Mouse (Mus musculus): ENCODE measurements around the gene Ptrh1.

The Ptrh1 gene

GRCm38 (mm10) chr2:32795748-32796418 lies 20.3 kb downstream of the Ptrh1 start:
- no peak for DNase-seq (ENCODE audit: low spot score in 2 of 2)

GRCm38 (mm10) chr2:32798251-32798962 lies 22.8 kb downstream of the Ptrh1 start:
- DNase-seq (ENCODE audit: low spot score in 2 of 2), result no peak

GRCm38 (mm10) chr2:32808816-32809566 lies 33.4 kb downstream of the Ptrh1 start:
- no peak for DNase-seq (ENCODE audit: low spot score in 2 of 2)

GRCm38 (mm10) chr2:32811959-32812358 lies 36.4 kb downstream of the Ptrh1 start:
- DNase-seq (ENCODE audit: low spot score in 2 of 2), result no peak

- no peak for DNase-seq (ENCODE audit: low spot score in 2 of 2)
Measured at GRCm38 (mm10) chr2:32816497-32816896, 40.9 kb downstream of the Ptrh1 start.

GRCm38 (mm10) chr2:32816946-32817581 lies 41.5 kb downstream of the Ptrh1 start:
- DNase-seq (ENCODE audit: low spot score in 2 of 2), result peak; percentile 61 to 85

- no peak for DNase-seq (ENCODE audit: low spot score in 2 of 2)
Measured at GRCm38 (mm10) chr2:32817589-32817988, 42.0 kb downstream of the Ptrh1 start.

GRCm38 (mm10) chr2:32818208-32818607 lies 42.6 kb downstream of the Ptrh1 start:
- DNase-seq (ENCODE audit: low spot score in 2 of 2), result no peak

- no peak for DNase-seq (ENCODE audit: low spot score in 2 of 2)
Measured at GRCm38 (mm10) chr2:32821041-32821802, 45.6 kb downstream of the Ptrh1 start.

GRCm38 (mm10) chr2:32822643-32823042 lies 47.1 kb downstream of the Ptrh1 start:
- DNase-seq (ENCODE audit: low spot score in 2 of 2), result no peak

GRCm38 (mm10) chr2:32823153-32823552 lies 47.6 kb downstream of the Ptrh1 start:
- no peak for DNase-seq (ENCODE audit: low spot score in 2 of 2)

GRCm38 (mm10) chr2:32823579-32824154 lies 48.1 kb downstream of the Ptrh1 start:
- no peak for DNase-seq (ENCODE audit: low spot score in 2 of 2)

GRCm38 (mm10) chr2:32824181-32824580 lies 48.6 kb downstream of the Ptrh1 start:
- DNase-seq (ENCODE audit: low spot score in 2 of 2), result no peak

GRCm38 (mm10) chr2:32824778-32825177 lies 49.2 kb downstream of the Ptrh1 start:
- no peak for DNase-seq (ENCODE audit: low spot score in 2 of 2)

- no peak for DNase-seq (ENCODE audit: low spot score in 2 of 2)
Measured at GRCm38 (mm10) chr2:32825796-32826195, 50.2 kb downstream of the Ptrh1 start.

All from right cerebral cortex, postnatal 10 days (tissue).